Mouse (Mus musculus) cerebellum, adult 9-10 months (tissue): ENCODE measurements around the gene Inpp5f.
"Not testable (repeated sequence)": the region's sequence is repeated elsewhere in the genome, so short reads cannot be mapped to it uniquely, and the experiment has no call there.

ENCODE experiments used
- DNase-seq: peaks from one replicate; pipeline ENCODE4 v3.0.0; 2022

Inpp5f gene

GRCm38 (mm10) chr7:128610897-128611798 is at the start of gene Inpp5f:
Inpp5f (plus strand) TSS chr7:128611328.
- peak; percentile 100 for DNase-seq

GRCm38 (mm10) chr7:128563373-128563772 is 47.8 kb upstream of the Inpp5f start:
- no peak for DNase-seq

GRCm38 (mm10) chr7:128566311-128566710 is 44.8 kb upstream of the Inpp5f start:
- DNase-seq: no peak

DNA sequence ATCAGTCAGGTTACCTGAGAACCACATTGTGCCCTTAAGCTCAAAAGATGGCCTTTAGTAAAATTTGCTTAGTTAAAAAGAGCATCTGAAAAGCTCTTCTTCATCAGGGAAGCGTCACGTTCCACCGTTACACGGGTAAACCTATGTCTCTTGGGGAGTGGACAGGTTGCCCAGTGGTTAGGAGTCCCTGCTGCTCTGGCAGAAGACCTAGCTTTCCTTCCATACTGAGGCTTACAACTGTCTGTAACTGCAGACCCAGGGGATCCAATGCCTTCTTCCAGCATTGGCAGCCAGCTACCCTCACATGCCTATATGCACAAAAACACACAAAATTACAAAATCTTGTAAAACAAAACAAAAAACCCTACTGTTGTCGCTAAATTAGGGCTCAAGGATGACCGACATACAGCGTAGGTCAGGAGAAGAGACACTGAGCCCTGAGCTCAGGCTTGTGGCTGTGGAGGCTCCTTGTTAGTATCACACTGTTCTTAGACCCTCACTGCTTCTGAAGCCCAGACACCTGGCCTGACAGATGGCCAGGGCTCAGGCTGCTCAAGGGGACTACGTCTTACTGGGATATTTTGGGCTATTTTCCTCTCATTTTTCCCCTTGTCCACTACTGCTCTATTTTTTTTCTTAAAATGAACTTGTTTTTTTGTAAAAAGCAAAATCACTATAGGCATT is 43.4 kb upstream of the Inpp5f start:
- DNase-seq: peak; percentile 89

DNA sequence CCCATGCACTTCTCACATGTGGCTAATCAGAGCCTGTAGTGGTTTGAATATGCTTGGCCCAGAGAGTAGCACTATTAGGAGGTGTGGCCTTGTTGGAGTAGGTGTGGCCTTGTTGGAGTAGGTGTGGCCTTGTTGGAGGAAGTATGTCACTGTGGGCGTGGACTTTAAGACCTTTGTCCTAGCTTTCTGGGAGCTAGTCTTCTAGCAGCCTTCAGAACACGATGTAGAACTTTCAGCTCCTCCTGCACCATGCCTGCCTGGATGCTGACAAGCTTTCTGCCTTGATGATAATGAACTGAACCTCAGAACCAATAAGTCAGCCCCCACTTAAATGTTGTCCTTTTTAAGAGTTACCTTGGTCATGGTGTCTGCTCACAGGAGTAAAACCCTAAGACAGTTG is 41.7 kb upstream of the Inpp5f start:
- DNase-seq: not testable (repeated sequence)

DNA sequence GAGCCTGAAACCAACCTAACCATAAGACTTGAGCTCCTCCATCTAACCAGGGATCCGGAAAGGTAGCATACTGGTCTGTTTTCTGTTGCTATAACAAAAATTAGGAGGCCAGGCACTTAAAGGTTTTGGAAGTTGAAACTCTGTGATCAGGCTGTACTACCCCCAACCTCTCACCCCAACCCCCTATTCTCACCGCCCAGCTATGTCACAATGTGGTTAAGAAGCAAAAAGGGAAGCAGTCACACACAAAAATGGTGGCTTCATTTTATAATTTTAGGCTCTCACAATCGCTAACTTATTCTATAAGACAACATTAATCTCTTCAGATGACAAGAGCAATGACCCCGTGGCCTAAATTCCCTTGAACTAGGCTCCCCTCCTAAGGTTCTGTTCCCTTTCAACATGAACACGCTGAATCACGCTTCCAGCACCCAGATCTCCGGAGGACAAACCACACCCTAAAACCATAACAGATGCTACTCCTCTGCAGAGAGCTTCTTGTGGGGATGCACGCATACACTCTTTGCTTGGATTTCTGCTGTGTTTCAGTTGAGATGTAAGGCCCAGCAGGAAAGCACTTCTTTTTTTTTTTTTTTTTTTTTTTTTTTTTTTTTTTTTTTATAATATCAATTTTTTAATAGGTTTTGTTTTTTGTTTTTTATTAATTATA is 41.0 kb upstream of the Inpp5f start:
- no peak for DNase-seq

DNA sequence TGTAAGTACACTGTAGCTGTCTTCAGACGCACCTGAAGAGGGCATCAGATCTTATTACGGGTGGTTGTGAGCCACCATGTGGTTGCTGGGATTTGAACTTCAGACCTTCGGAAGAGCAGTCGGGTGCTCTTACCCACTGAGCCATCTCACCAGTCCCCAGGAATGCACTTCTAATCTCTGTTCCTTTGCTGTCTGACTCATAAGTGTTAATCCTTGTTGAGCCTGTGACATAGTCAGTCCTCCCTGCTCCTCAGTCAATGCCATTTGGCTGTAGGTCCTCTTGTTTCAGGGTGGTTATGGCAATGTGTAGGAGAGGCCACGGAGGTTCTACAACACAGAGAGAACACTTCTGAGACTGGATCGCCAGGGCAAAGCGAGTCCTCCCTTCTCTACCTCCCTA is 40.5 kb upstream of the Inpp5f start:
- not testable (repeated sequence) for DNase-seq

DNA sequence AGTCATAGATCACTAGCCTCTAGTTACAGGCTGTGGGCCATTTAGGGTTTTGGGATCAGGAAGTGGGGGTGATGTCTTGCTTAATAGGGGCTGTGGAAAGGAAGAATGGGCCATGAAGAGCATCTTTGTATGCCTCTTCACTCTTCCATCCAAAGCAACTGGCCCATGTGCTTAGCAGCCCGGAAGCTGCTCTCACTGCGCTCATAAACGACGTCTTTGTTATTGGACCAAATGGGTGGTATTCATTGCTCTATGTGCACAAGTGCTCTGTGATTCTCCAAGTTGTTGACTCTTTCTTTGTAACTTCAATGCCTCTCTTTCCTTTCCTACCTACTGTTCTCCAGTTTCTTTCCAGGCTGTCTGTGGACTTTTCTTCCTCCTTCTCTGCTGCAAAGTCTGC is 39.1 kb upstream of the Inpp5f start:
- DNase-seq: no peak

- DNase-seq: no peak
These were observed 35.9 kb upstream of the Inpp5f start for GRCm38 (mm10) chr7:128575211-128575610.

- DNase-seq: no peak
These were observed 35.3 kb upstream of the Inpp5f start for GRCm38 (mm10) chr7:128575794-128576193.

GRCm38 (mm10) chr7:128577607-128578006 is 33.5 kb upstream of the Inpp5f start:
- DNase-seq: no peak

GRCm38 (mm10) chr7:128578199-128578945 is 32.8 kb upstream of the Inpp5f start:
- DNase-seq: no peak

DNA sequence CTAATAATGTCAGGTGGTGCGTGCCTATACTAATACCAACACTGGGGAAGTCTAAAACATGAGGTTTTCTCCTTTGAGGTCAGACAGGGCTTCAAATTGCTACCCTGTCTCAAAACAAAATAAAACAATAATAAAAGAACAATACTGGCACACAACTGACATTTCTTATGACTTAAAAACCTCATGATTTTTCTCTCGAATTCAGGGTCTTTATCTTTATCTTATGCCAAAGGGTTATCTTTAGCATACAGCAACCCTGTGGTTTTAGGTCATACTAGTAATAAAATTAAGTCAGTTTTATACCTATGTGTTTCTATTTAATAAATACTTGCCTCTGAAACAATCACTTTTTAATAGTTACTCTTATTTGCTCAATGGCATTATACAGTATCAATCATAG is 31.7 kb upstream of the Inpp5f start:
- DNase-seq: no peak

DNA sequence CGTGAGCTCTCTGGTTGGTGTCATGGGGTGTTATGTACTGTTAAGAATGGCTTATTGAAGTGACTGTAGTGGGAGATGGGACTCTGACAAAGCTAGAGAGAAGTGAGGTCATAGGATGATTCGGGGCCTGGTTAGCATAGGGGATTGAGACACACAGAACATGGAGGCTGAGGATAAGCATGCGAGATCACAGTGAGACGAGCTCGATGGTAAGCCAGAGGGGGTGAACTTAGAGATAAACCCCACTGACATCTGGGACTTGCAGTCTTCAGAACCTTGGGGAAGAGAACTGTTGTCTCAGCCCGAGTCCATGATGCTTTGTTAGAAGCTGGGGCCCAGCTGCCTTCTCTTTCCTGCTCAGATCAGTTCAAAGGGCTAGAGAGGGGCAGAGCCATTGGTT is 30.8 kb upstream of the Inpp5f start:
- DNase-seq: no peak

DNA sequence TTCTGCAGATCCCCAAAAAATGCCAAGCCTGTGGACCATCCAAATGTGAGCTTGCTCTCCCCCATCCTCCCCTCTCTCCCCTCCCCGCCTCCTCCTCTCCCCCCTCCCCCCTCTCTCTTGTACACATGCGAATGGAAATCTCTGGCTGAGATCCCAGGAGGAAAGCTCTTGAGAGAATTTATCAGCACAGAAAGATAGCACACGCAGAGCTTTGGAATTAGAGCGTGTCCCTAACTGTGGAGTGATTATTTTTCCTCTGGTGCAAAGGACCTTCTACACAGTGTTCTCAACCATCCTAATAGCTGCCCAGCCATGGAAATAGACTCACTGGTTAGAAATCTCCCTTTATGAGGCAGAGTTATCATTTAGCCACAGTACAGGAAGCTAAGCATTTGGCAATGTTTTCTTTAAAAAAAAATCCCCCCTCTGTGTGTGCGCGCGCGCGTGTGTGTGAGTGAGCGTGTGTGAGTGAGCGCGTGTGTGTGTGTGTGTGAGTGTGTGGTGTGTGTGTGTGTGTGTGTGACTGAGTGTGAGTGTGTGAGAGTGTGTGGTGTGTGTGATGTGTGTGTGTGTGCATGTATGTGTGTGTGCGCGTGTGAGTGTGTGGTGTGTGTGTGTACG is 29.2 kb upstream of the Inpp5f start:
- no peak for DNase-seq

DNA sequence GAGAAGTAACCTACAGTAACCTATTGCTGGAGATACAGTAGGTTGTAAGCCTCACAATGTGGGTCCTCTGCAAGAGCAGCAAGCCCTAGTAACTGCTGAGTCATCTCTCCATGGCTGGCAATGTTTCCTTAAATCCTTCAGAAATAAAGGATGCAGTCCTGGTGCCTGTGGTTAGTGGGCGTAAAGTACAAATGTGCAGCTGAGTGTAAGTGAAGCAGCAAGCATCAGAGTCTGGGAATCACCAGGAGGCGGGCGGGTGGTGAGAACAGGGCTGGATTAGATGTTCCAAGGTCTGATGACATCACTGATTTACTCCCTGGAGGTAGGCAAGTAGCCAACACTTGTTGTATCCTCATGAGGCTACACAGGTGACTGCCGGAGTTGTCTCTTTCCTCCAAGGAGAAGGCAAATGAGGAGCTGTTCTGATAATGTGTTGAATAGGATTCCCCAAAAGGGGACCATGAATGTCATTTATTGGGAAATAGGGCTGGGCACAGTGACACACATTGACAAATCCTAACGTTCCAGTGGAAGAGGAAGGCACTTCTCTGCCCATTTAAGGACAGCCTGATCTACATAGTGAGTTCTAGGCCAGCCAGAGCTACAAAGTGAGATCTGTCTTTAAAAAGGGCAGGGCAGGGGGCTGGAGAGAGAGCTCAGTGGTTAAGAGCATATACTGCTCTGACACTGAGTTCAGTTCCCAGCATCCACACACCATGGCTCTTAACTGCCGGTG is 27.7 kb upstream of the Inpp5f start:
- DNase-seq: peak; percentile 77

GRCm38 (mm10) chr7:128587334-128587933 is 23.7 kb upstream of the Inpp5f start:
- no peak for DNase-seq

GRCm38 (mm10) chr7:128591345-128592084 is 19.6 kb upstream of the Inpp5f start:
- no peak for DNase-seq

DNA sequence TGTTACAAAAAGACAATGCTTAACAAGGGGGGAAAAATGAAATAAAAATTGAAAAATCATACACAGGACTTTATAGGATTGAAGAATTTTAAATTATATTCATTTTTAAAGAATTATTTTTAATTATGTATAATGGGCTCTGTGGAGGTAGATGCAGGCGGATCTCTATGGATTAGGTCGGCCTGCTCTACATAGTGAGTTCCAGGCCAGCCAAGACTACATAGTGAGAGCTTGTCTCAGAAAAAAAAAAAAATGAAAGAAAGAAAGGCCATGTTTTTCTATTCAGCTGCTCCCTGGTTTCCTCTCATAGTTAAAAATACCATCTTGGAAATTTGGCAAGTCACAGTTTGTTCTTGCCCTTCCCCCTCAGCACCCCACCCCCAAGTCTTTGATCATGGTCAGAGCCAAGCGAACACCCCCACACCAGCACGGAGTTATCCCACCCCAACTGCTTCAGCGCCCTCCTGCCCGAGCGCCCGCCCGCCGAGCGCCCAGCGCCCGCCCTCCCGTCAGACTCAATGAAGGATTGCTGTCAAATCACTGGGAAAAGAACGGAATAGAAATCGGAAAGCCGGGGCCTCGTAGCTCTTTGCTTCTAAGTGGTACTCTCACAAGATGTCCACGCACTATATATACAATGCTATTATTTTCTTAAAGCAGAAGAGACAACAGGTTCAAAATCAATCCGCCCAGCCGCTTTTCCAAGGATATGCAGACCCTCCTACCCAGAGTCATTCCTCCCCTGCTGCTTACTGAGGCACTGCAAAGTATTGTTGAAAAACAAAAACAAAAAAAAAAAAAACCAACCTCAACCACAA is 18.8 kb upstream of the Inpp5f start:
- no peak for DNase-seq

- no peak for DNase-seq
These were observed 18.2 kb upstream of the Inpp5f start for GRCm38 (mm10) chr7:128592936-128593241.
